ENCODE assay signal across 9 mouse cellular contexts in the genomic region with DNA sequence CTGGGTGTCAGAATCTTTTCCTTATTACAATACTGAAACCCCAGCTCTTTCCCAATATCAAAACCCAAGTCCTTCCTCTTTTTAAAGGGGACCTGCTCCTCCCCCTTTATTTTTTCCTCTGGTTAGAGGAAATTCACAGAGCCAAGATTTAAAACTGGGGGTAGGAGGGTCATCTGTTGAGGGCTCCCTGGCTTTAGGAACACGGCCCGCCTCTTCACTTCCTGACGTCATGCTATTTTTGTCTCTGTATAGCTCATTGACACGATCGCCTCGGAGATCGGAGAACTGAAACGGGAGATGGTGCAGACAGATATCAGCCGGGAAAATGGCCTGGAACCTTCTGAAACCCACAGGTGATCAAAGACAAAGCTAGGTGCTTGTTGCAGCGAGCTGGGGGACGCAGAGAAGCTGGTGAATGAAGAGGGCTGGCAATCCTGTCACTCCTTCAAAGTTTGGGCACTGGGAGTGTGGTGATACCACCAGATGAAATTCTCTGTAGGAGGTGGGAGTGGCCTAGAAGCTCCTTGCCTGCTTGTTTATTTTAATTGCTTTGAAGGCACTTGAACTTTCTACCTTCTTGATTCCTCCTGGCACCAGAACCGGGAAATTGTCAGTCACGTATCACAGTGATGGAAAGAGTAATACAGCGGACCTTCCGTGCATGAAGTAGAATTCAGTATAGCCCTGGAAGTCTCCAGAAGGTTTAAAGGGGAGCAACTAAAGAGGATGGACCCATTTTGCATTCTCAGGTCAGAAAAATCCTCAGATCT.
DNase-seq lines count a peak whose midpoint lies in the region; ATAC-seq and TF ChIP-seq lines count a peak whose summit lies in the region.
"Had no signal": no experiment of that assay in that cellular context is flagged by ENCODE, and none has a peak within 500 bp of the region (broad histone marks: within the 10 kb centered on the region; RNA-seq: fewer than 3 reads in every experiment).

No protein-coding gene starts in this region.

- H3K9me3 ChIP-seq in hindbrain, postnatal 0 days (ENCODE audit: low read length), result no peaks in the 10 kb centered on the region
- no peaks in the 10 kb centered on the region for H3K9me3 ChIP-seq in hindbrain, embryonic 16.5 days (ENCODE audit: control insufficient read depth, low read length)
- no peaks in the 10 kb centered on the region for H3K9me3 ChIP-seq in midbrain, embryonic 14.5 days (ENCODE audit: control insufficient read depth, low read length)

- WGBS in hindbrain, postnatal 0 days, result 79% methylated on average over 15 of the region's 15 CpGs
- 83% methylated on average over 15 of the region's 15 CpGs for WGBS in hindbrain, embryonic 16.5 days
- 43% methylated on average over 15 of the region's 15 CpGs for WGBS in kidney, adult 2 months
- 89% methylated on average over 15 of the region's 15 CpGs for WGBS in midbrain, embryonic 14.5 days

- no peaks in the 10 kb centered on the region for H3K27me3 ChIP-seq in hindbrain, postnatal 0 days (ENCODE audit: insufficient read depth, low read length)
- no peaks in the 10 kb centered on the region for H3K27me3 ChIP-seq in hindbrain, embryonic 16.5 days (replicated peaks; ENCODE audit: control insufficient read depth, insufficient read depth, low read length)
- no peaks in the 10 kb centered on the region for H3K27me3 ChIP-seq in kidney, adult 2 months (replicated peaks; ENCODE audit: control insufficient read depth, insufficient read depth, low read length)
- no peaks in the 10 kb centered on the region for H3K27me3 ChIP-seq in midbrain, embryonic 14.5 days (ENCODE audit: control insufficient read depth, insufficient read depth, low read length)
- H3K27me3 ChIP-seq: midbrain, embryonic 15.5 days had no signal

- no peak for ATAC-seq in hindbrain, postnatal 0 days
- no peak for ATAC-seq in hindbrain, embryonic 16.5 days
- no peak for ATAC-seq in midbrain, embryonic 14.5 days (ENCODE audit: low FRiP score, low TSS enrichment)
- ATAC-seq: midbrain, embryonic 15.5 days had no signal

- DNase-seq in hindbrain, postnatal 0 days (ENCODE audit: low spot score), result no peak
- peak; percentile 55 for DNase-seq in c-Kit-positive CD71-negative TER-119-negative erythroid progenitor cells, embryonic 14.5 days (ENCODE audit: low read depth)
- DNase-seq in kidney, adult 2 months, result peak; percentile 79
- DNase-seq in lung, postnatal 4 days, result peak; percentile 42 to 63
- DNase-seq in cerebellum, postnatal 4 days (ENCODE audit: low spot score in 2 of 2), result no peak
- no peak for DNase-seq in spleen, adult 12 weeks (ENCODE audit: low spot score)
- no peak for DNase-seq in midbrain, embryonic 14.5 days

- H3K4me3 ChIP-seq in hindbrain, postnatal 0 days (ENCODE audit: low read length), result no peak overlapping the region
- H3K4me3 ChIP-seq in hindbrain, embryonic 16.5 days (ENCODE audit: low read length), result no peak overlapping the region
- peak overlapping the region; percentile 24 for H3K4me3 ChIP-seq in kidney, adult 2 months (ENCODE audit: insufficient read depth, low read depth, low read length)
- no peak overlapping the region for H3K4me3 ChIP-seq in midbrain, embryonic 14.5 days (replicated peaks; ENCODE audit: low read depth, low read length)
- H3K4me3 ChIP-seq: midbrain, embryonic 15.5 days had no signal

- no peak overlapping the region for H3K27ac ChIP-seq in hindbrain, postnatal 0 days
- H3K27ac ChIP-seq in hindbrain, embryonic 16.5 days (ENCODE audit: low read depth, low read length), result no peak overlapping the region
- peak overlapping the region; percentile 40 for H3K27ac ChIP-seq in kidney, adult 2 months (ENCODE audit: insufficient read depth, low read depth, low read length)
- H3K27ac ChIP-seq in midbrain, embryonic 14.5 days (replicated peaks; ENCODE audit: low read depth, low read length), result no peak overlapping the region
- H3K27ac ChIP-seq: midbrain, embryonic 15.5 days had no signal

- no peak for TF ChIP-seq CTCF in hindbrain, postnatal 0 days (IDR thresholded peaks at IDR 0.05; ENCODE audit: low read depth)
- no peak for TF ChIP-seq CTCF in kidney, adult 2 months (conservative IDR thresholded peaks at IDR 0.05; ENCODE audit: insufficient read depth, insufficient read length, low read depth, low read length)

- H3K4me1 ChIP-seq in hindbrain, postnatal 0 days (ENCODE audit: insufficient read depth, low read length), result no peaks in the 10 kb centered on the region
- no peaks in the 10 kb centered on the region for H3K4me1 ChIP-seq in hindbrain, embryonic 16.5 days (ENCODE audit: control insufficient read depth, insufficient read depth, low read depth, low read length)
- H3K4me1 ChIP-seq in kidney, adult 2 months (ENCODE audit: control insufficient read depth, insufficient read depth, low read length), result peaks cover 21% of the 10 kb centered on the region
- no peaks in the 10 kb centered on the region for H3K4me1 ChIP-seq in midbrain, embryonic 14.5 days (ENCODE audit: control insufficient read depth, insufficient read depth, low read length)
- H3K4me1 ChIP-seq: midbrain, embryonic 15.5 days had no signal

- H3K9ac ChIP-seq in hindbrain, postnatal 0 days (replicated peaks; ENCODE audit: low read length), result no peak overlapping the region
- H3K9ac ChIP-seq in hindbrain, embryonic 16.5 days (ENCODE audit: low read depth, low read length), result no peak overlapping the region
- no peak overlapping the region for H3K9ac ChIP-seq in midbrain, embryonic 14.5 days (replicated peaks; ENCODE audit: low read length)
- H3K9ac ChIP-seq: midbrain, embryonic 15.5 days had no signal

- TF ChIP-seq POLR2A in kidney, adult 2 months (IDR thresholded peaks at IDR 0.05; ENCODE audit: low read depth, low read length), result no peak

- 0 out of 2 replicates have a peak overlapping the region, but pooled peaks have one; percentile 10 for H3K4me2 ChIP-seq in hindbrain, postnatal 0 days (ENCODE audit: low read depth, low read length)
- no peak overlapping the region for H3K4me2 ChIP-seq in hindbrain, embryonic 16.5 days (ENCODE audit: low read length)
- H3K4me2 ChIP-seq in midbrain, embryonic 14.5 days (ENCODE audit: low read length), result no peak overlapping the region
- H3K4me2 ChIP-seq: midbrain, embryonic 15.5 days had no signal

- H3K36me3 ChIP-seq in hindbrain, postnatal 0 days (ENCODE audit: insufficient read depth, low read length), result no peaks in the 10 kb centered on the region
- H3K36me3 ChIP-seq in hindbrain, embryonic 16.5 days (ENCODE audit: control insufficient read depth, insufficient read depth, low read length), result no peaks in the 10 kb centered on the region
- no peaks in the 10 kb centered on the region for H3K36me3 ChIP-seq in kidney, adult 2 months (ENCODE audit: control insufficient read depth, insufficient read depth, low read length)
- H3K36me3 ChIP-seq in midbrain, embryonic 14.5 days (ENCODE audit: control insufficient read depth, insufficient read depth, low read length), result no peaks in the 10 kb centered on the region
- H3K36me3 ChIP-seq: midbrain, embryonic 15.5 days had no signal

Comparison
In these comparisons a context has a peak if more than half of its experiments do, and no peak if none do; other contexts are left out.
1. DNase-seq: peak in c-Kit-positive CD71-negative TER-119-negative erythroid progenitor cells, embryonic 14.5 days (single experiment), kidney, adult 2 months (single experiment) and lung, postnatal 4 days (2 of 2); none in hindbrain, postnatal 0 days (single experiment), cerebellum, postnatal 4 days (0 of 2), spleen, adult 12 weeks (single experiment) and midbrain, embryonic 14.5 days (single experiment).